Mouse (Mus musculus) stomach, embryonic 15.5 days (tissue): ENCODE results near the gene 2310011J03Rik. TPM values are rescaled to one million over a fixed set of nuclear protein-coding genes. Genes with fewer than 3 reads are reported as not detected.

Source experiments
- microRNA-seq: library from miRNA; unstranded; fragments of <30 nt; microRNA quantifications from one replicate; pipeline ENCODE4, GENCODE M21; 2016
- polyA plus RNA-seq: library from polyadenylated mRNA; unstranded; fragments of >200 nt; fragmentation: Nextera tagmentation; extraction: Ambion mirVana; gene quantifications from 2 replicates; pipeline ENCODE4 v1.2.1, GENCODE M21; 2015

Gene 2310011J03Rik
- polyA plus RNA-seq, 1 experiment from 2014 or later = 40.5 TPM

Small RNAs within 50 kb of the gene (microRNA-seq; reads per million reads assigned to microRNA genes)
- gene Mir6911 = 1.7 reads per million

Other genes with a start within 250 kb of the 2310011J03Rik start
- 14.8 and 15.9 TPM in 2 replicates for gene Sbno2, start 215.0 kb downstream of the 2310011J03Rik start, polyA plus RNA-seq
- 16.9 and 19.2 TPM in 2 replicates for gene Stk11, start 204.7 kb downstream of the 2310011J03Rik start, polyA plus RNA-seq
- gene Atp5d, start 181.9 kb downstream of the 2310011J03Rik start, polyA plus RNA-seq = 544 and 602 TPM in 2 replicates
- 5.1 and 6.7 TPM in 2 replicates for gene Cbarp, start 179.7 kb downstream of the 2310011J03Rik start, polyA plus RNA-seq
- gene Midn, start 172.3 kb downstream of the 2310011J03Rik start, polyA plus RNA-seq = 16.0 and 19.8 TPM in 2 replicates
- 90.3 and 103 TPM in 2 replicates for gene Cirbp, start 154.6 kb downstream of the 2310011J03Rik start, polyA plus RNA-seq
- 17.5 and 19.7 TPM in 2 replicates for gene 1600002K03Rik, start 147.6 kb downstream of the 2310011J03Rik start, polyA plus RNA-seq
- gene Efna2, start 141.1 kb downstream of the 2310011J03Rik start, polyA plus RNA-seq = 15.7 TPM in 2 replicates
- gene Mum1, start 94.1 kb downstream of the 2310011J03Rik start, polyA plus RNA-seq = 58.6 and 66.5 TPM in 2 replicates
- 326 and 364 TPM in 2 replicates for gene Ndufs7, start 71.4 kb downstream of the 2310011J03Rik start, polyA plus RNA-seq
- 111 and 148 TPM in 2 replicates for gene Gamt, start 59.5 kb downstream of the 2310011J03Rik start, polyA plus RNA-seq
- 62.4 and 66.4 TPM in 2 replicates for gene Dazap1, start 59.1 kb downstream of the 2310011J03Rik start, polyA plus RNA-seq
- 904 and 948 TPM in 2 replicates for gene Rps15, start 28.1 kb downstream of the 2310011J03Rik start, polyA plus RNA-seq
- 5.0 and 5.2 TPM in 2 replicates for gene Apc2, start 24.6 kb downstream of the 2310011J03Rik start, polyA plus RNA-seq
- gene Pcsk4, start 9.0 kb upstream of the 2310011J03Rik start, polyA plus RNA-seq = 4.8 and 5.4 TPM in 2 replicates
- gene Reep6, start 9.4 kb upstream of the 2310011J03Rik start, polyA plus RNA-seq = 44.5 and 51.2 TPM in 2 replicates
- gene Adamtsl5, start 27.9 kb upstream of the 2310011J03Rik start, polyA plus RNA-seq = 13.7 and 17.0 TPM in 2 replicates
- gene Plk5, start 35.9 kb upstream of the 2310011J03Rik start, polyA plus RNA-seq = 0.30 and 0.67 TPM in 2 replicates
- 7.8 and 8.7 TPM in 2 replicates for gene Mex3d, start 67.1 kb upstream of the 2310011J03Rik start, polyA plus RNA-seq
- gene Mbd3, start 79.0 kb upstream of the 2310011J03Rik start, polyA plus RNA-seq = 204 and 216 TPM in 2 replicates
- gene Uqcr11, start 86.3 kb upstream of the 2310011J03Rik start, polyA plus RNA-seq = 724 and 753 TPM in 2 replicates
- gene Tcf3, start 113.1 kb upstream of the 2310011J03Rik start, polyA plus RNA-seq = 88.9 and 100 TPM in 2 replicates
- 0.18 and 0.21 TPM in 2 replicates for gene Onecut3, start 174.3 kb upstream of the 2310011J03Rik start, polyA plus RNA-seq
- 0.19 and 0.32 TPM in 2 replicates for gene Atp8b3, start 218.6 kb upstream of the 2310011J03Rik start, polyA plus RNA-seq
- gene Rexo1, start 241.0 kb upstream of the 2310011J03Rik start, polyA plus RNA-seq = 23.2 and 23.3 TPM in 2 replicates